In the genomic region with DNA sequence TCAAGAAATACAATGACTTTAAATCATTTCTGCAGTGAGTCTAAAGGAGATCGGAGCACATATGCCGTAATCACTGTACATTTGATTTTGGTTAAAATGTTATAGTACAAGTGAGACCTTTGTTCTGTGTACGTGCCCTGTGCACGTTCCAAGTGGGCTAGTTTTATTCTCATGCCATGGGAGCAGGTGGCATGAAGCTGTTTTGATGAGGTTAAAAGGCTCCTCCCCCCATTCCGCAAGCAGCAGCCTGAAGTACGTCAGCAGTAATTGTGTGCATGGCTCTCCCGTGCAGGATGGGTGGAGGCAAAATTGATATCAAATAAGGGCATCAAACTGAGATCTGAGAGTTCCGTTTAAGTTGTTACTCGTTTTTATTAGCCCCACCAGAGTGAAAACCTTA, we compare ENCODE assay signal across 11 mouse cellular contexts. TPM values are rescaled to one million over a fixed set of nuclear protein-coding genes. Genes with fewer than 3 reads are reported as not detected.
DNase-seq lines count a peak whose midpoint lies in the region; ATAC-seq lines count a peak whose summit lies in the region.
"Had no signal": no experiment of that assay in that cellular context is flagged by ENCODE, and none has a peak within 500 bp of the region (broad histone marks: within the 10 kb centered on the region; RNA-seq: fewer than 3 reads in every experiment).

No protein-coding gene starts in this region.

- WGBS in hindbrain, embryonic 13.5 days = 36% methylated on average over 9 of the region's 9 CpGs

- DNase-seq in MN1 (ENCODE audit: low spot score) = peak; percentile 61
- peak; percentile 79 to 81 for DNase-seq in cerebellum, postnatal 10 days
- DNase-seq in mesoderm, embryonic 11.5 days (ENCODE audit: low read depth, low spot score) = peak; percentile 20
- DNase-seq in gastrocnemius, postnatal 14 days = no peak
- no peak for DNase-seq in B cell, adult 2 months

- H3K36me3 ChIP-seq in hindbrain, embryonic 13.5 days = no peaks in the 10 kb centered on the region

- no peaks in the 10 kb centered on the region for H3K27me3 ChIP-seq in hindbrain, embryonic 13.5 days

- peak overlapping the region; percentile 43 for H3K9ac ChIP-seq in hindbrain, embryonic 13.5 days

- H3K4me3 ChIP-seq in hindbrain, embryonic 13.5 days = peak overlapping the region; percentile 44; the same call in 1 of the 2 replicates
- H3K4me3 ChIP-seq: myocyte had no signal

- H3K9me3 ChIP-seq in hindbrain, embryonic 13.5 days = no peaks in the 10 kb centered on the region

- H3K4me2 ChIP-seq in hindbrain, embryonic 13.5 days = peak overlapping the region; percentile 53

- H3K4me1 ChIP-seq in hindbrain, embryonic 13.5 days (replicated peaks) = peaks cover 7% of the 10 kb centered on the region

- peak; percentile 89 for ATAC-seq in hindbrain, embryonic 13.5 days (ENCODE audit: low FRiP score)
- ATAC-seq in inflammation-experienced regulatory T-cells, adult 6 months = no peak
- ATAC-seq in megakaryocyte progenitor cell, adult 5-6 weeks (replicated peaks; ENCODE audit: poor library complexity) = no peak

- intact Hi-C loops in gastrocnemius, postnatal 14 days (cut with DNase I; ENCODE audit: low total_unique reads) = no loop called here

- peak overlapping the region; percentile 98 for H3K27ac ChIP-seq in hindbrain, embryonic 13.5 days

RNA-seq across cellular contexts. Expression of a gene that starts 0.5 kb away (rescaled TPM):
- 13.1 and 14.1 TPM in 2 replicates for polyA plus RNA-seq in hindbrain, embryonic 13.5 days (2015; fragmentation: Nextera tagmentation; extraction: Ambion mirVana)
- polyA plus RNA-seq in inflammation-experienced regulatory T-cells, adult 6 months (2017; shearing (Covaris generic)) = not detected
- total RNA-seq in gastrocnemius, postnatal 14 days (2021) = under 1 TPM in 1 of 2 experiments, not detected in 1; 0.04 TPM
- total RNA-seq in megakaryocyte progenitor cell, adult 5-6 weeks (2015) = not detected in 2 replicates
- not detected in 2 replicates for total RNA-seq in megakaryocyte progenitor cell, adult 5-6 weeks (2017)
- total RNA-seq: granulocyte monocyte progenitor cell, adult 5-6 weeks had no signal
- polyA plus RNA-seq: limb, embryonic 11.5 days had no signal

Comparison
In these comparisons a context has a peak if more than half of its experiments do, and no peak if none do; other contexts are left out.
1. DNase-seq: peak in MN1 (single experiment), cerebellum, postnatal 10 days (2 of 2) and mesoderm, embryonic 11.5 days (single experiment); none in gastrocnemius, postnatal 14 days (single experiment) and B cell, adult 2 months (0 of 2).